Mouse (Mus musculus): Measurements from ENCODE around the gene 1110008P14Rik. TPM values are rescaled to one million over a fixed set of nuclear protein-coding genes. Genes with fewer than 3 reads are reported as not detected.

1110008P14Rik gene
- total RNA-seq, 2 experiments from 2014 or later, result 44.1 to 49.3 TPM

Other genes with a start within 250 kb of the 1110008P14Rik start
- gene Prrc2b, start 230.9 kb downstream of the 1110008P14Rik start, total RNA-seq (2021), result 10 to 100 TPM; 79.2 to 83.9 TPM
- gene Pomt1, start 145.3 kb downstream of the 1110008P14Rik start, total RNA-seq (2021), result 10 to 100 TPM; 14.4 to 17.3 TPM
- 10 to 100 TPM; 14.7 to 15.2 TPM for gene Uck1, start 121.8 kb downstream of the 1110008P14Rik start, total RNA-seq (2021)
- gene Golga2, start 94.6 kb downstream of the 1110008P14Rik start, total RNA-seq (2021), result 10 to 100 TPM; 58.4 to 62.1 TPM
- 100 to 1,000 TPM; 117 to 120 TPM for gene Swi5, start 93.9 kb downstream of the 1110008P14Rik start, total RNA-seq (2021)
- 10 to 100 TPM; 29.3 to 30.0 TPM for gene Ciz1, start 29.6 kb downstream of the 1110008P14Rik start, total RNA-seq (2021)
- 10 to 100 TPM in 1 of 2 experiments, 1 to 10 TPM in 1; 9.8 to 13.5 TPM for gene Dnm1, start 28.6 kb downstream of the 1110008P14Rik start, total RNA-seq (2021)
- gene Lcn2, start 6.3 kb upstream of the 1110008P14Rik start, total RNA-seq (2021), result 1 to 10 TPM; 2.6 to 4.7 TPM
- 10 to 100 TPM; 41.3 to 43.2 TPM for gene Ptges2, start 14.0 kb upstream of the 1110008P14Rik start, total RNA-seq (2021)
- 1 to 10 TPM; 2.4 to 3.1 TPM for gene Naif1, start 68.5 kb upstream of the 1110008P14Rik start, total RNA-seq (2021)
- gene Slc25a25, start 69.5 kb upstream of the 1110008P14Rik start, total RNA-seq (2021), result 10 to 100 TPM; 18.1 to 47.8 TPM
- 1 to 10 TPM; 3.5 to 4.2 TPM for gene Fam102a, start 153.4 kb upstream of the 1110008P14Rik start, total RNA-seq (2021)
- 10 to 100 TPM; 17.6 to 17.8 TPM for gene Dpm2, start 188.9 kb upstream of the 1110008P14Rik start, total RNA-seq (2021)
- gene Pip5kl1, start 192.9 kb upstream of the 1110008P14Rik start, total RNA-seq (2021), result not detected
- not detected for gene 9430097D07Rik, start 193.7 kb upstream of the 1110008P14Rik start, total RNA-seq (2021)
- gene St6galnac4, start 205.2 kb upstream of the 1110008P14Rik start, total RNA-seq (2021), result 10 to 100 TPM; 25.6 to 26.3 TPM
- gene St6galnac6, start 217.8 kb upstream of the 1110008P14Rik start, total RNA-seq (2021), result 10 to 100 TPM; 42.7 to 51.0 TPM
- 1,000 to 10,000 TPM; 1,800 to 1,917 TPM for gene Ak1, start 239.8 kb upstream of the 1110008P14Rik start, total RNA-seq (2021)

Measured in gastrocnemius, postnatal 14 days (tissue).